Mouse (Mus musculus) brain, embryonic 14.5 days (tissue): ENCODE results near the gene 4921524J17Rik.

Experiments
- CTCF ChIP-seq: fragments of 200-500 bp; IDR thresholded peaks from 2 replicates; pipeline ENCODE4 v1.5.1; 2012; ENCODE audit warnings: inconsistent platforms, mild to moderate bottlenecking, moderate library complexity, borderline replicate concordance; ENCODE audit not compliant: insufficient read depth, insufficient read length; ENCODE audit errors: extremely low read depth
- POLR2A ChIP-seq: fragments of 200-500 bp; IDR thresholded peaks from 2 replicates; pipeline ENCODE4 v1.6.1; 2012; ENCODE audit warnings: mild to moderate bottlenecking, inconsistent platforms, borderline replicate concordance; ENCODE audit not compliant: poor library complexity, insufficient read depth, insufficient read length, severe bottlenecking; ENCODE audit errors: extremely low read depth

DNA sequence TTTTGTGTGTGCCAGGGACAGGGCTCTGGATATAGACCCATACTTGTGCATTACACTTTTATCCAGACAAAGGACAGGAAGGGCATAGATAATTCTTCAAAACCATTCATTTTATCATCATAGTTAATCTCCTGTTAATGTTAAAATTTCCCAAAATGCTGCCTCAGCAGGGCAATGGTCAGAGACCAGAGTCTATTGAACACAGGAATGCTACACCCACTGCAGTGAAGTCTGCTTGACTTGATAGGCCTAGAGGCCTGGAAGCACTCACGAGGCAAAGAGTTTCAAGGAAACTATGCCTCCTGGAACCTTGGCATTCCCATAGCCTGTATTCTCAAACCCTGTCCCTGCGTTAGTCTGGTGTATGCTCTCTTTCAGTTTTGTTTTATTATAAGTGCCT, 47.1 kb upstream of the 4921524J17Rik start:
- no peak for TF ChIP-seq CTCF
- no peak for TF ChIP-seq POLR2A
